Comparison of ENCODE assay signal across 8 mouse cellular contexts in genomic region chr10:78244438-78245224, GRCm38 (mm10). TPM values are rescaled to one million over a fixed set of nuclear protein-coding genes. Genes with fewer than 3 reads are reported as not detected.
DNase-seq lines count a peak whose midpoint lies in the region; ATAC-seq lines count a peak whose summit lies in the region.

TSS of gene Trappc10 (minus strand) at chr10:78244641.

- H3K4me1 ChIP-seq in hindbrain, embryonic 13.5 days (replicated peaks): peaks cover 23% of the 10 kb centered on the region

- H3K9ac ChIP-seq in hindbrain, embryonic 13.5 days: peak within 1 kb of the TSS; percentile 92

- DNase-seq in Muller cell, postnatal 12 days (ENCODE audit: inconsistent ontology term): peak; percentile 91
- DNase-seq in cerebellum, postnatal 10 days: peak; percentile 91 to 92
- peak; percentile 76 to 77 for DNase-seq in frontal cortex, postnatal 14 days (ENCODE audit: low spot score in 2 of 2)
- DNase-seq in layer of hippocampus, postnatal 25 days (ENCODE audit: extremely low spot score in 1 of 2, low spot score in 1 of 2): peak; percentile 73 to 76
- DNase-seq in lung, postnatal 25 days (ENCODE audit: low spot score): peak; percentile 89
- peak; percentile 91 for DNase-seq in retina, embryonic 14.5 days (ENCODE audit: low spot score)
- DNase-seq in thymus, postnatal 4 days: peak; percentile 88

- ATAC-seq in hindbrain, embryonic 13.5 days (ENCODE audit: low FRiP score): peak; percentile 95

- peaks cover 7% of the 10 kb centered on the region; the same call in 1 of the 2 replicates for H3K36me3 ChIP-seq in hindbrain, embryonic 13.5 days

- under 1% methylated on average over 66 of the region's 74 CpGs for WGBS in hindbrain, embryonic 13.5 days

- H3K27me3 ChIP-seq in hindbrain, embryonic 13.5 days: no peaks in the 10 kb centered on the region

- H3K4me3 ChIP-seq in hindbrain, embryonic 13.5 days: peak within 1 kb of the TSS; percentile 93

- H3K4me2 ChIP-seq in hindbrain, embryonic 13.5 days: peak within 1 kb of the TSS; percentile 92

- peak within 1 kb of the TSS; percentile 92 for H3K27ac ChIP-seq in hindbrain, embryonic 13.5 days

- no peaks in the 10 kb centered on the region for H3K9me3 ChIP-seq in hindbrain, embryonic 13.5 days

RNA-seq across cellular contexts. Expression of gene Trappc10, which starts in this region (rescaled TPM):
- polyA plus RNA-seq in hindbrain, embryonic 13.5 days (2015; fragmentation: Nextera tagmentation; extraction: Ambion mirVana): 23.1 and 24.7 TPM in 2 replicates
- 10 to 100 TPM; 79.5 to 80.8 TPM for total RNA-seq in layer of hippocampus, postnatal 25 days (2021)

Comparison
In these comparisons a context has a peak if more than half of its experiments do, and no peak if none do; other contexts are left out.
1. Peak in every context shown above with its lines: DNase-seq, ATAC-seq, H3K4me3 ChIP-seq and H3K27ac ChIP-seq.